Mouse (Mus musculus): ENCODE data around the gene Tmem37. TPM values are rescaled to one million over a fixed set of nuclear protein-coding genes. Genes with fewer than 3 reads are reported as not detected.

Gene Tmem37
- polyA plus RNA-seq, 1 experiment from 2014 or later: 7.3 TPM

Other genes starting within 250 kb of the Tmem37 start
- 4.2 and 5.6 TPM in 2 replicates for gene Ptpn4, start 236.5 kb downstream of the Tmem37 start, polyA plus RNA-seq (2015; fragmentation: Nextera tagmentation; extraction: Ambion mirVana)
- 6.4 and 6.8 TPM in 2 replicates for gene Tmem177, start 160.9 kb downstream of the Tmem37 start, polyA plus RNA-seq (2015; fragmentation: Nextera tagmentation; extraction: Ambion mirVana)
- gene Cfap221, start 76.8 kb downstream of the Tmem37 start, polyA plus RNA-seq (2015; fragmentation: Nextera tagmentation; extraction: Ambion mirVana): 0.08 TPM in 1 of 2 replicates, not detected in the other
- gene Sctr, start 67.2 kb downstream of the Tmem37 start, polyA plus RNA-seq (2015; fragmentation: Nextera tagmentation; extraction: Ambion mirVana): 0.27 TPM in 1 of 2 replicates, not detected in the other
- gene Dbi, start 47.0 kb upstream of the Tmem37 start, polyA plus RNA-seq (2015; fragmentation: Nextera tagmentation; extraction: Ambion mirVana): 623 and 771 TPM in 2 replicates
- gene 3110009E18Rik, start 47.1 kb upstream of the Tmem37 start, polyA plus RNA-seq (2015; fragmentation: Nextera tagmentation; extraction: Ambion mirVana): 8.2 and 13.6 TPM in 2 replicates
- 15.9 and 19.1 TPM in 2 replicates for gene Steap3, start 198.6 kb upstream of the Tmem37 start, polyA plus RNA-seq (2015; fragmentation: Nextera tagmentation; extraction: Ambion mirVana)

Measured in heart, embryonic 15.5 days (tissue).